Mouse (Mus musculus) lung, embryonic 14.5 days (tissue): ENCODE data around the gene Mtr. TPM values are rescaled to one million over a fixed set of nuclear protein-coding genes. Genes with fewer than 3 reads are reported as not detected.
"Not testable (repeated sequence)": the region's sequence is repeated elsewhere in the genome, so short reads cannot be mapped to it uniquely, and the experiment has no call there.

Experiments
- ATAC-seq: fragments of 200-750 bp; cut with Nextera tagmentation; 2 replicates; pipeline ENCODE4 v1.8.0; 2017; ENCODE audit warnings: mild to moderate bottlenecking, moderate TSS enrichment, moderate library complexity; ENCODE audit not compliant: insufficient read depth
- DNase-seq: peaks from one replicate; pipeline ENCODE4 v3.0.0-alpha.2; 2015
- H3K27ac ChIP-seq: fragments of 300-500 bp; sonication (generic); 2 replicates; pipeline ENCODE4 v1.5.1; 2014; ENCODE audit warnings: low read depth, mild to moderate bottlenecking, moderate library complexity
- H3K27me3 ChIP-seq: fragments of 300-500 bp; sonication (generic); 2 replicates; pipeline ENCODE4 v1.6.1; 2014; ENCODE audit warnings: low read length, control low read depth; ENCODE audit not compliant: insufficient read depth
- H3K36me3 ChIP-seq: fragments of 300-500 bp; sonication (generic); 2 replicates; pipeline ENCODE4 v1.6.1; 2014; ENCODE audit warnings: control low read depth; ENCODE audit not compliant: insufficient read depth
- H3K4me1 ChIP-seq: fragments of 300-500 bp; sonication (generic); 2 replicates; pipeline ENCODE4 v1.6.1; 2014; ENCODE audit warnings: antibody characterized with exemption, control low read depth; ENCODE audit not compliant: insufficient read depth
- H3K4me2 ChIP-seq: fragments of 300-500 bp; sonication (generic); 2 replicates; pipeline ENCODE4 v1.6.1; 2014; ENCODE audit warnings: mild to moderate bottlenecking
- H3K4me3 ChIP-seq: fragments of 300-500 bp; sonication (generic); 2 replicates; pipeline ENCODE4 v1.5.1; 2014; ENCODE audit warnings: low read depth, low read length
- H3K9ac ChIP-seq: fragments of 300-500 bp; sonication (generic); 2 replicates; pipeline ENCODE4 v1.6.1; 2014
- H3K9me3 ChIP-seq: fragments of 300-500 bp; sonication (generic); 2 replicates; pipeline ENCODE4 v1.6.1; 2016; ENCODE audit warnings: low read depth, low read length, control low read depth
- CTCF ChIP-seq: IDR thresholded peaks from 2 replicates; pipeline ENCODE4 v1.5.1; 2016; ENCODE audit warnings: antibody characterized with exemption, low read depth
- WGBS: fragments of 180-500 bp; shearing (Covaris S2); extraction: QIAGEN DNeasy Blood & Tissue Kit; methylation state at CpG from one replicate; pipeline ENCODE4 v1.1.7; 2014; 5-methylcytosine and 5-hydroxymethylcytosine counted together
- polyA plus RNA-seq: library from polyadenylated mRNA; unstranded; fragments of >200 nt; fragmentation: Nextera tagmentation; extraction: Ambion mirVana; gene quantifications from 2 replicates; pipeline ENCODE4 v1.2.1, GENCODE M21; 2014

Mtr gene
- polyA plus RNA-seq, 1 experiment from 2014 or later, result 21.9 TPM

DNA sequence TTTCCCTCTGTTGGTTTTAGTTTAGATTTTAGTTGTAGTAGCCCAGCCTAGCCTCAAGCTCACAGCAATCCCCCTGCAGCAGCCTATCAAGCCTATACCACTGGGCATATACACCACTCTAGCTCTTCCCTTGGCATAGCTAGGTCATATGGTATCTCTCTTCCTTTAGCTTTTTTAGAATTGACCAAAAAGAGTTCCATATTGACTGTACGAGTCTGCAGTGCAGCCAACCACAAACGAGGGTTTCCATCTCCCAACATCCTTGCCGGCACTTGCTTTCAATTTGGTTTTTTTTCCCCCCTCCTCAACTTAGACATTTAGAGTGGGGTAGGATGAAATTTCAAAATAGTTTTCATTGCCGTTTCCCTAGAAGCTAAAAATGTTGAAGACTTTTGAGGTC, 95.5 kb downstream of the Mtr start:
- no peak for ATAC-seq
- H3K4me1 ChIP-seq, result 0 out of 2 replicates have a peak, but pooled peaks cover 4% of the 10 kb centered on the region
- H3K36me3 ChIP-seq, result no peaks in the 10 kb centered on the region
- no peak overlapping the region for H3K9ac ChIP-seq
- H3K27me3 ChIP-seq, result no peaks in the 10 kb centered on the region
- no peak overlapping the region for H3K4me2 ChIP-seq
- no peak for DNase-seq
- no peak overlapping the region for H3K4me3 ChIP-seq
- WGBS, result 86% methylated on average over 4 of the region's 4 CpGs
- H3K27ac ChIP-seq, result no peak overlapping the region
- H3K9me3 ChIP-seq, result no peaks in the 10 kb centered on the region
- no peak for TF ChIP-seq CTCF

DNA sequence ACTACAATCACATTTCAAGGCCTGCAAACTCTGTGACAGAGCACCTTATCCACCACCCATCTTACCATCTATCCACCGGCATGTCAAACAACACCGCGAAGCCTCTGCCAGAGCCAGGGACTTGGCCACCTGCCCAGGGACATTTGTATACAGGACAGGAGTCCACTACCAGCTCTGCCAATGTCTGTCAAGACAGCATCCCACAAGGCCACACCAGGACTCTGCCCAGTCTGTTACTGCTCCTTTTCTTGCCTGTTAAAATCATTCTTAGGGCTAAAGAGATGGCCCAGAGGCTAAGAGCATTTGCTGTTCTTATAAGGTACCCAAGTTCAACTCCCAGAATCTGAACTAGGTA, 97.8 kb downstream of the Mtr start:
- Histone ChIP-seq H3K9ac (no peak overlapping the region), H3K36me3 (no peaks in the 10 kb centered on the region), H3K9me3 (no peaks in the 10 kb centered on the region), H3K27ac (no peak overlapping the region), H3K4me1 (no peaks in the 10 kb centered on the region), H3K4me3 (no peak overlapping the region), H3K4me2 (no peak overlapping the region), H3K27me3 (no peaks in the 10 kb centered on the region)
- TF ChIP-seq CTCF, result no peak
- DNase-seq (peak; percentile 41), ATAC-seq (peak; percentile 38; the same call in 1 of the 2 replicates)
- 25% methylated on average over 3 of the region's 3 CpGs for WGBS

DNA sequence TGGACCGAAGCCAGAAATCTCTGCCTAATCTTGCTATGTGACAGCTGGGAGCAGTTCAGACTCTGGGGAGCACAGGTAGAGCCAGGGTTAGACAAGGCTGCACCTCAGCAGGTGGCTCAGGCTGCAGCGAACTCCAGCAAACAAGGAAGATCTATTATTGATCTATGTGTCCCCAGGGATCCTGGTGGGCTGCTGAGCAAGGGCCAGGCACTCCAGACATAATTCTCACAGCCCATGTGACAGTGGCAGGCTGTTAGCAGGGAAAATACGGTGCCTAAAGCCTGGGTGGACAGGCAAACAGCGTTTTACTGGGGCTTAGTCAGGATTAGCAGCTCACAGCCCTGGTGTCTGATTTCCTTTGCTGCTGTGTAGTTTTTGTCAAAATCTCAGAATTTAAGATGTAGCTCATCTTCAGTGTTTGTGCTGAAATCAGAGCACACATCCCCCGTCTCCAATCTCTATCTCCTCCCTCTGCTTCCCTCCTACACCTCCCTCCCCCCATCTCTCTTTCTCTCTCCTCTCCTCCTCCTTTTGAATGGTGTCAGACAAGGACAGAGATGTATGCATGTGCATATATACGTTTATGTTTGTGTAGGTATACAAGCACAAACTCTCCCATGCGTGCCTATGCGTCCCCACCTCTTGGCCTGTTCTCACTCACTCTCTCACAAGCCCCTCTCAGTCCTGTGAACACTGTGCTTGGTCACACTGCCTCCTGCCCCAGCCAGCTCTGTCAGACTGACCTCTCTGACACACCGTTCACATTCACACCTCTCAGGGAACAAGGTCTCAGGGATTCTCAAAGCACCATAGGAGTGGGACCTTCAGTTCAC, 98.4 kb downstream of the Mtr start:
- DNase-seq (no peak), ATAC-seq (peak; percentile 33; the same call in 1 of the 2 replicates)
- Histone ChIP-seq H3K27ac (no peak overlapping the region), H3K4me1 (no peaks in the 10 kb centered on the region), H3K27me3 (no peaks in the 10 kb centered on the region), H3K4me2 (no peak overlapping the region), H3K9me3 (no peaks in the 10 kb centered on the region), H3K36me3 (no peaks in the 10 kb centered on the region), H3K9ac (no peak overlapping the region), H3K4me3 (no peak overlapping the region)
- no peak for TF ChIP-seq CTCF
- WGBS, result 25% methylated on average over 9 of the region's 9 CpGs

DNA sequence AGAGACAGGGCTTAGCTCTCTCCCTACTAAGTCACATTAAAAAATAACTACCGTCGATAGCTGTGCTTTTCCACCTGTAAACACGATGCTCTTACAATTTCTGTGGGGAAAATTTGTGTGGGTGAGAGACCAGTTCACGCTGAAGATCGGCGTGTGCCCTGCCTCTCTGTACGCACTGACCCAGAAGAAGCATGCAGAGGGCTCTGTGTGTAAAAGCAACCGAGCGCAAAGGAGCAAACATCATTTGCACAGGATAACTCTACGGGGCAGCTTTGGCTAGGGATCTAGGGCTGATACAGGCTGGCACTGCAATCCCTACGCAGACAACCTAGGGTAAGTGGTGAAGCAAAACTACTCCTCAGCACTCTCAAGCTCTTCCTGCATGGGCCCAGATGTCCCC, 104.0 kb downstream of the Mtr start:
- H3K4me3 ChIP-seq, result no peak overlapping the region
- 71% methylated on average over 11 of the region's 11 CpGs for WGBS
- H3K9ac ChIP-seq, result no peak overlapping the region
- no peak for TF ChIP-seq CTCF
- H3K36me3 ChIP-seq, result no peaks in the 10 kb centered on the region
- DNase-seq, result no peak
- H3K4me1 ChIP-seq, result no peaks in the 10 kb centered on the region
- H3K27me3 ChIP-seq, result no peaks in the 10 kb centered on the region
- no peak overlapping the region for H3K27ac ChIP-seq
- no peak overlapping the region for H3K4me2 ChIP-seq
- no peaks in the 10 kb centered on the region for H3K9me3 ChIP-seq
- ATAC-seq, result no peak

DNA sequence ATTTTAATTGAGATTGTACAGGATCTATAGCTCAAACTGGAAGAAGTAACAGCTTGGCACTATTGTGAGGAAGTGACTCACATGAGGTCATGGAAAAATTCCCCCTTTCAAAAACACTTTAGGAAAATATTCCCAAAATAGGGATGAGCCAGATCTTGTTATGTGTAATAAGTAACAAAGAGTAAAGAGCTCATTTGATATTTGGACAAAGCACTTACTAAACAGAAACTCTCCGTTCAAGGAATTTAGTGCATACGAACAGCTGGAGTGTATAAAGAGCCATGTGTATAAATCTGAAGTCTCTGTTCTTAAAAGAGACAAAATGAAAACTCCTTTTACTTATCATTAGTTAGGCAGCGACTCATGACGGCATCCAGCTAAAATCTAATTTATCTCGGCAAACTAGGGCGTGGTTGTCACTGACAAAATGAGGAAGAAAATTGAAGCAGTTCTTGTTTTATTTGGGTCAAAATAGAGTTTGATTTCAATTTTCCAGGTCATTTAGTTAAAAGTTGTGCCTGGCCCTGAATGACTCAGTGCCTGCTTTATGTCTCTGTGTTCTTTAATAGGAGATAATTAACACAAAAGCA, 110.9 kb downstream of the Mtr start:
- no peak overlapping the region for H3K9ac ChIP-seq
- H3K27ac ChIP-seq, result no peak overlapping the region
- 51% methylated on average over 6 of the region's 6 CpGs for WGBS
- H3K27me3 ChIP-seq, result no peaks in the 10 kb centered on the region
- H3K4me2 ChIP-seq, result no peak overlapping the region
- no peak for TF ChIP-seq CTCF
- no peaks in the 10 kb centered on the region for H3K36me3 ChIP-seq
- no peak for ATAC-seq
- H3K9me3 ChIP-seq, result no peaks in the 10 kb centered on the region
- DNase-seq, result peak; percentile 29
- no peaks in the 10 kb centered on the region; the same call in 1 of the 2 replicates for H3K4me1 ChIP-seq
- H3K4me3 ChIP-seq, result no peak overlapping the region

DNA sequence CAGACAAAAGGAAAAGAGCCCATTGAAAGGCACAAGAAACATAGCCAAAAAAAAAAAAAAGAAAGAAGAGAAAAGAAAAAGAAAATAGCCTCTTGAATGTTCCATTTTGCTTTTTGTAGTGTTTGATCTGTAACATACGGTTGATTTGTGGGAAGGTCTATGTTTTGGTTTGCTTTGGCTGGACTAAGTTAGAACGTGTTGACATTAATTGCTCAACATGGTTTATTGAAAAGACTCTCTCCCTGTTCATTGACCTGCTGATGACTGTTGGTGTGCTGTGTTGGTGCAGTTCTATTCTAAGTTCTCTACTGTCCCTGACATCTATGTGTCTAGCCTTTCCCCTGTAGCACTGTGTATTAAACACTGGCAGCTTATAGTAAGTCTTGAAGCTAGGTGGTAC, 111.5 kb downstream of the Mtr start:
- 52% methylated on average over 2 of the region's 2 CpGs for WGBS
- Histone ChIP-seq H3K4me2 (no peak overlapping the region), H3K9ac (no peak overlapping the region), H3K4me1 (no peaks in the 10 kb centered on the region; the same call in 1 of the 2 replicates), H3K27ac (no peak overlapping the region), H3K27me3 (no peaks in the 10 kb centered on the region), H3K9me3 (no peaks in the 10 kb centered on the region), H3K36me3 (no peaks in the 10 kb centered on the region), H3K4me3 (no peak overlapping the region)
- ATAC-seq (no peak), DNase-seq (no peak)
- TF ChIP-seq CTCF, result no peak

DNA sequence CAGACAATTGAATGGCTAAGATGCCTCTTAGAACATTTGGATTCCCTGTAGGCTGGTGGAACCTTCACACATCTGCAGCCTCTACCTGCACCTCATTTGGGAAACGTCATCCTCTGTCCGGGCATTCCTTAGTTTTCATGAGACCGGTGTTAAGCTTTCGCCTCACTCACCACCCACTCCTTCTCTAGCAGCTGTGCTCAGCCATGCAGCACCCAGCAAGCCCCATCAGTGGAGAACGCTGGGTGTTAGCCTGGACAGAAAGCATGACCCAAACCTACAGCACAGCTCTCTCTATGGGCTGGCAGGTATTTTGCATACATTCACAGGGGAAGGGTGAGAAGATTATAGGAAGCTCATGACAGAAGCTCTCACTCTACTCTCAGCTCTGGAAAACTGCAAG, 114.6 kb downstream of the Mtr start:
- no peaks in the 10 kb centered on the region; the same call in 1 of the 2 replicates for H3K4me1 ChIP-seq
- no peak overlapping the region for H3K9ac ChIP-seq
- TF ChIP-seq CTCF, result no peak
- no peak overlapping the region for H3K4me2 ChIP-seq
- no peaks in the 10 kb centered on the region for H3K36me3 ChIP-seq
- H3K9me3 ChIP-seq, result no peaks in the 10 kb centered on the region
- no peak overlapping the region for H3K4me3 ChIP-seq
- H3K27me3 ChIP-seq, result no peaks in the 10 kb centered on the region
- H3K27ac ChIP-seq, result no peak overlapping the region
- no peak for DNase-seq
- ATAC-seq, result no peak
- WGBS, result 84% methylated on average over 5 of the region's 5 CpGs

DNA sequence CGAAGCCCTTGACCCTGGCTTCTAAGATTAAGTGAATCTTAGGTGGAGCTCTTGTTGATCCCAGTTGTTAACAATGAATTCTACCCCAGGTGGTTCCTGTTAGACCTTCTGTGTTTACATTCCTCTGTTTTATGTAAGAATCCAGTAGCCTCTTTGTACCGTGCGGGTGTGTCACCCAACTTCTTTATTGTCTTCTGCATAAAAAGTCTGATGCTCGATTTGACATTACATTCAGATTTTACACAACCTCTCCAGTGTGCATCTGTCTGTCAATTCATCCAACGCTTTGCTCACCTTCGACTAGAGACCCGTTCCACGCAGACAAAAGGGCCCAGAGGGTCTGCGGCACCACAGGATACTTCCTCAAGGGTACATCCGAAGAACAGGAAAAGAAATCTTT, 121.5 kb downstream of the Mtr start:
- H3K36me3 ChIP-seq, DNase-seq, H3K4me2 ChIP-seq, H3K27ac ChIP-seq, H3K27me3 ChIP-seq, ATAC-seq, H3K9me3 ChIP-seq, H3K4me1 ChIP-seq, H3K4me3 ChIP-seq, H3K9ac ChIP-seq: not testable (repeated sequence)
- WGBS, result 78% methylated on average over 10 of the region's 10 CpGs
